Comparison of ENCODE assay signal across 8 mouse cellular contexts in the genomic region with DNA sequence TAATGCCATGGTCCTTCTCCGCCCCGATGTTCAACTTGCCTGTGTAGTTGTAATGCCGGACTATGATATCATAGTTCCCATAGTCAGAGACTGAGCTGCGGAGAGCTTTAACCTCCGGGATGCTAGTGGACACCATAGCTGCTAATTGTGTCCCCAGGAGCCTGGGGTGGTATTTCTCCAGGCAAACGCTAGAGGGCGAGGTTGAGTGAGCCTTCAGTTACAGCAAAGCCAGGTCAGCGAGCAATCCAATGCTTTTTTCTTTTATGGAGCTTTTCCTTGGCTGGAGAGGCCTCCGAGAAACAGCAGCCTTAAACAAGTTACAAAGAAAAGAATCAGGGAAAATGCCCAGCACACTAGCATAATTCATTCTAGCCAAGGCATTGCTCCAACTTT. TPM values are rescaled to one million over a fixed set of nuclear protein-coding genes. Genes with fewer than 3 reads are reported as not detected.
DNase-seq lines count a peak whose midpoint lies in the region; ATAC-seq and TF ChIP-seq lines count a peak whose summit lies in the region.

No protein-coding gene starts in this region.

- no peaks in the 10 kb centered on the region for H3K4me1 ChIP-seq in ES-E14 (ENCODE audit: control insufficient read depth in 2 of 2, insufficient read depth in 2 of 2, low read length in 2 of 2, poor library complexity in 1 of 2)
- no peaks in the 10 kb centered on the region for H3K4me1 ChIP-seq in cerebellum, adult 2 months (ENCODE audit: control insufficient read depth, insufficient read depth, low read length)
- H3K4me1 ChIP-seq in hindbrain, embryonic 10.5 days (replicated peaks) = peaks cover 27% of the 10 kb centered on the region; the same call in 1 of the 2 replicates
- peaks cover 10% of the 10 kb centered on the region for H3K4me1 ChIP-seq in lung, embryonic 15.5 days

- H3K36me3 ChIP-seq in ES-E14 (ENCODE audit: control insufficient read depth, insufficient read depth, low read length, poor library complexity, severe bottlenecking) = no peaks in the 10 kb centered on the region
- H3K36me3 ChIP-seq in hindbrain, embryonic 10.5 days = peaks cover 13% of the 10 kb centered on the region
- no peaks in the 10 kb centered on the region for H3K36me3 ChIP-seq in lung, embryonic 15.5 days

- H3K27me3 ChIP-seq in cerebellum, adult 2 months (ENCODE audit: control insufficient read depth, insufficient read depth, low read length) = peaks cover 2% of the 10 kb centered on the region; the same call in 1 of the 2 replicates
- H3K27me3 ChIP-seq in hindbrain, embryonic 10.5 days (ENCODE audit: insufficient read depth, poor library complexity, severe bottlenecking) = peaks cover 12% of the 10 kb centered on the region
- no peaks in the 10 kb centered on the region; the same call in 1 of the 2 replicates for H3K27me3 ChIP-seq in lung, embryonic 15.5 days

- TF ChIP-seq POLR2A in cerebellum, adult 2 months (IDR thresholded peaks at IDR 0.05; ENCODE audit: borderline replicate concordance, insufficient read depth, low read length) = no peak

- H3K4me3 ChIP-seq in ES-E14 (ENCODE audit: insufficient read depth in 1 of 2, low read depth in 1 of 2, low read length in 2 of 2, poor library complexity in 1 of 2, severe bottlenecking in 1 of 2) = peak overlapping the region in 1 of 2 experiments; percentile 53; a peak in 2 of 4 replicates
- H3K4me3 ChIP-seq in cerebellum, adult 2 months (replicated peaks; ENCODE audit: insufficient read depth, low read depth, low read length) = no peak overlapping the region
- peak overlapping the region; percentile 68 for H3K4me3 ChIP-seq in hindbrain, embryonic 10.5 days
- peak overlapping the region; percentile 63 for H3K4me3 ChIP-seq in lung, embryonic 15.5 days

- peak; percentile 65 for DNase-seq in ES-E14 (ENCODE audit: low read depth, low spot score)
- DNase-seq in cerebellum, adult 2 months = peak; percentile 55 to 63
- DNase-seq in forelimb bud, embryonic 11.5 days (ENCODE audit: low read depth, low spot score) = peak; percentile 83
- peak; percentile 82 for DNase-seq in hindbrain, embryonic 10.5 days (ENCODE audit: low spot score)
- DNase-seq in layer of hippocampus, adult 9-10 months (ENCODE audit: low spot score) = peak; percentile 75
- DNase-seq in ovary, postnatal 10 days (ENCODE audit: low spot score) = peak; percentile 44
- peak; percentile 32 to 73 for DNase-seq in thymus, postnatal 10 days (ENCODE audit: low spot score in 2 of 2)

- H3K9me3 ChIP-seq in ES-E14 (ENCODE audit: control insufficient read depth, insufficient read depth, low read depth, low read length) = no peaks in the 10 kb centered on the region
- H3K9me3 ChIP-seq in hindbrain, embryonic 10.5 days = no peaks in the 10 kb centered on the region
- H3K9me3 ChIP-seq in lung, embryonic 15.5 days = no peaks in the 10 kb centered on the region

- in situ Hi-C loops in ES-E14 (cut with MboI; ENCODE audit: low sequenced_read_pairs in 2 of 2, unreplicated experiment in 2 of 2) = no loop called here

- ATAC-seq in lung, embryonic 15.5 days (ENCODE audit: borderline replicate concordance, extremely low read depth, low FRiP score, low TSS enrichment) = no peak

- 15% methylated on average over 9 of the region's 9 CpGs for WGBS in cerebellum, adult 2 months
- 18% methylated on average over 9 of the region's 9 CpGs for WGBS in hindbrain, embryonic 10.5 days
- 16% methylated on average over 9 of the region's 9 CpGs for WGBS in lung, embryonic 15.5 days

- peak; percentile 71 for TF ChIP-seq CTCF in cerebellum, adult 2 months (IDR thresholded peaks at IDR 0.05; ENCODE audit: borderline replicate concordance, insufficient read depth, low read depth, low read length)

- H3K27ac ChIP-seq in ES-E14 (ENCODE audit: insufficient read depth, low read depth, low read length, poor library complexity, severe bottlenecking) = no peak overlapping the region
- H3K27ac ChIP-seq in cerebellum, adult 2 months (ENCODE audit: insufficient read depth, low read length) = no peak overlapping the region
- no peak overlapping the region; the same call in 1 of the 2 replicates for H3K27ac ChIP-seq in hindbrain, embryonic 10.5 days
- peak overlapping the region; percentile 86; the same call in 1 of the 2 replicates for H3K27ac ChIP-seq in lung, embryonic 15.5 days

- H3K9ac ChIP-seq in ES-E14 (ENCODE audit: insufficient read depth, low read depth, low read length, poor library complexity, severe bottlenecking) = no peak overlapping the region
- no peak overlapping the region for H3K9ac ChIP-seq in lung, embryonic 15.5 days

- peak overlapping the region; percentile 90 for H3K4me2 ChIP-seq in lung, embryonic 15.5 days

TF ChIP-seq in ES-E14, 5 proteins besides CTCF, POLR2A, EP300 and RAD21:
- TF ChIP-seq HCFC1 (IDR thresholded peaks at IDR 0.05; ENCODE audit: borderline replicate concordance, insufficient read depth, low read length) (no peak), ZNF384 (IDR thresholded peaks at IDR 0.05; ENCODE audit: low read depth, low read length) (no peak), MAFK (IDR thresholded peaks at IDR 0.05; ENCODE audit: insufficient read depth, low read depth, low read length) (no peak), ZC3H11A (IDR thresholded peaks at IDR 0.05; ENCODE audit: borderline replicate concordance, low read depth, low read length) (peak; percentile 64; the same call in 1 of the 2 replicates), CHD2 (IDR thresholded peaks at IDR 0.05; ENCODE audit: low read depth, low read length) (no peak)

RNA-seq across cellular contexts. Expression of a gene that starts 2.1 kb away (rescaled TPM):
- 0.85 and 2.5 TPM in 2 replicates for total RNA-seq in ES-E14 (2012; rRNA removed)
- polyA plus RNA-seq in cerebellum, adult 2 months (2012; rRNA removed) = 119 and 126 TPM in 2 replicates
- polyA plus RNA-seq in hindbrain, embryonic 10.5 days (2016; fragmentation: Nextera tagmentation; extraction: Ambion mirVana) = 12.1 and 12.8 TPM in 2 replicates
- polyA plus RNA-seq in lung, embryonic 15.5 days (2015; fragmentation: Nextera tagmentation; extraction: Ambion mirVana) = 32.0 and 34.2 TPM in 2 replicates
